Mouse (Mus musculus) gonadal fat pad, adult 2 months (tissue): ENCODE measurements around the gene Abcg2. TPM values are rescaled to one million over a fixed set of nuclear protein-coding genes. Genes with fewer than 3 reads are reported as not detected.

Experiments used
- polyA plus RNA-seq: library from polyadenylated mRNA; depleted of rRNA; stranded (reverse); fragments of >200 nt; gene quantifications from 2 replicates; pipeline ENCODE4 v1.2.3, GENCODE M21; 2012; rRNA removed

Gene Abcg2
- polyA plus RNA-seq, 1 experiment, result 23.9 TPM

Other genes starting within 250 kb of the Abcg2 start
- not detected in 2 replicates for gene Vmn1r30, start 141.1 kb upstream of the Abcg2 start, polyA plus RNA-seq
- not detected in 2 replicates for gene Vmn1r31, start 109.2 kb upstream of the Abcg2 start, polyA plus RNA-seq
- gene Herc3, start 246.9 kb downstream of the Abcg2 start, polyA plus RNA-seq, result 19.4 and 22.1 TPM in 2 replicates